Mouse (Mus musculus): ENCODE measurements around the gene Gorasp1.

Gene Gorasp1

DNA sequence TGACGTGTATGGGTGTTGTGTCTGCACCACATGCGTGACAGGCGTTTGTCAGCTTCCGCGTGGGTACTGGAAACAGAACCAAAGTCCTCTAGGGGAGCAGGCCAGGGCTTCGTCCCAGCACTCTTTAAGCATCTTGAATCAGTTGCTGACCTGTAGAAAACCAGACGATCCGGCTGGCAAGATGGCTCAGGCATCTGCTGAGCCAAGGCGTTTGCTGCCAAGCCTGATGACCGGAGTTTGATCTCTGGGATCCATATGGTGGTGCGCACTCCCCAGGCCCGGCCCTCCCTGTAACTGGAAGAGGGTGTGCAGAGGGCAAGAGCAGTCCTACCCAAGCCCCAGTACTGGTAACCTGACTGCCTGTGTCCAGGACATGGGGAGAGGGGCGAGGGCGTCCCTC, 4.5 kb upstream of the Gorasp1 start:
- in situ Hi-C loops (cut with MboI; ENCODE audit: low pct_unique_long_range_greater_than_20kb in 1 of 2, low sequenced_read_pairs in 2 of 2, unreplicated experiment in 1 of 2), result no loop called here

- in situ Hi-C loops (cut with MboI; ENCODE audit: low pct_unique_long_range_greater_than_20kb in 1 of 2, low sequenced_read_pairs in 2 of 2, unreplicated experiment in 1 of 2), result no loop called here
Observed at GRCm38 (mm10) chr9:119941407-119941806, 4.0 kb upstream of the Gorasp1 start.

GRCm38 (mm10) chr9:119939646-119940045, 2.3 kb upstream of the Gorasp1 start:
- in situ Hi-C loops (cut with MboI; ENCODE audit: low pct_unique_long_range_greater_than_20kb in 1 of 2, low sequenced_read_pairs in 2 of 2, unreplicated experiment in 1 of 2), result no loop called here

- in situ Hi-C loops (cut with MboI; ENCODE audit: low pct_unique_long_range_greater_than_20kb in 1 of 2, low sequenced_read_pairs in 2 of 2, unreplicated experiment in 1 of 2), result no loop called here
Observed at GRCm38 (mm10) chr9:119938496-119938895, 1.1 kb upstream of the Gorasp1 start.

DNA sequence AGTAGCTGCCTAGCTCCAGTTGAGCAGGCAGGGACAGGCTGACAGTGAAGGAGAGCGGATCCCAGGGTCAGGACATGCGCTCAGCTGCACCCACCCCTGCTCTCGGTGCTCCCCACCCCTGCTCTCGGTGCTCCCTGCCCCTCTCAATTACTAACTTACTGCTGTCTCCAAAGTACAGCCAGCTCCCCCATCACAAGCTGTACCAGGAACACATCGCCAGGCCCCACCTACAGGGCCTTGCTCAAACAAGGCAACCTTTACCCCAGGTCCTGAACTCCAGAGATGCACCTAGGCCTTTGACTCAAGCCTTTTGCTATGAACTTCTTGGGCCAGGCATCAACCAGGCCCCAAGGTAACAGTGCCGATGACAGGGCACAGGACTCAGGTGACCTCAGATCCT, 3.7 kb downstream of the Gorasp1 start:
- in situ Hi-C loops (cut with MboI; ENCODE audit: low pct_unique_long_range_greater_than_20kb in 1 of 2, low sequenced_read_pairs in 2 of 2, unreplicated experiment in 1 of 2), result no loop called here

DNA sequence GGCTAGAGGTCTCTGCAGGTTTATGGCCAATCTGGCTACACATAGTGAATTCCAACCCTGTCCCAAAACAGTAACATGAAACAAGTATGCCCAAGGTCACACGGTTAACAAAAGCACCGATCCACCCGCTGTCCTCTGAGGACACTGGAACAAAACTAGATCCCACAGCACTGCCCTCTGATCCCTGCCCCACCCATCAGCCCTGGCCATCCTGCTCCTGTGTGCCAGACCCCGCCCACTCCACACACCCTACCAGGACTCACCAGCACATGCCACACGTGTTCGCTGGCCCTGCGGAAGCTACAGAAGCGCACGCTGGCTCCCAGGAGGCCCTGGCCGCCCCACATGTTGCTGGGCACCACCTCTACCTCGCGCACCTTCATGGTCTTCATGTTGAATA, 5.0 kb downstream of the Gorasp1 start:
- in situ Hi-C loops (cut with MboI; ENCODE audit: low pct_unique_long_range_greater_than_20kb in 1 of 2, low sequenced_read_pairs in 2 of 2, unreplicated experiment in 1 of 2), result no loop called here

DNA sequence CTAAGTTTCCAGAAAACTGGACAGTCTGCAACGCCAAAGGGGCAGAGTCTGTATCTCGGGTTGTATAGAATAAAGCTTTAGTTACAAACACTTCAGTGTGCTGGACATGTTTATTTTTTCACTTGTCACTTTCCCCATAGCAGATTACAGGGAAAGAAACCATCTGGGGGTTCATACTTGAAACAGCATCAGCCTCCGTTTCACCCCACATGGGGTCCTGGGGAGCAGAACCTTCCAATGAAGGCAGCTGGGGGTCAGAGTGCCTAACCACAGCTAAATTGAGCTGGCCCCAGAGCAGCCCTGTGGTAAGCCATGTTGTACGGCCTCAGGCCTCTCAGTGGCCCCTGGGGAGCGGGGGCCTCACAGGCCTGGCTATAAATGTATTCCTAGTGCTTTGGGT, 10.9 kb downstream of the Gorasp1 start:
- in situ Hi-C loops (cut with MboI; ENCODE audit: low pct_unique_long_range_greater_than_20kb in 1 of 2, low sequenced_read_pairs in 2 of 2, unreplicated experiment in 1 of 2), result no loop called here

- in situ Hi-C loops (cut with MboI; ENCODE audit: low pct_unique_long_range_greater_than_20kb in 1 of 2, low sequenced_read_pairs in 2 of 2, unreplicated experiment in 1 of 2), result no loop called here
Observed at GRCm38 (mm10) chr9:119925729-119926128, 11.6 kb downstream of the Gorasp1 start.

DNA sequence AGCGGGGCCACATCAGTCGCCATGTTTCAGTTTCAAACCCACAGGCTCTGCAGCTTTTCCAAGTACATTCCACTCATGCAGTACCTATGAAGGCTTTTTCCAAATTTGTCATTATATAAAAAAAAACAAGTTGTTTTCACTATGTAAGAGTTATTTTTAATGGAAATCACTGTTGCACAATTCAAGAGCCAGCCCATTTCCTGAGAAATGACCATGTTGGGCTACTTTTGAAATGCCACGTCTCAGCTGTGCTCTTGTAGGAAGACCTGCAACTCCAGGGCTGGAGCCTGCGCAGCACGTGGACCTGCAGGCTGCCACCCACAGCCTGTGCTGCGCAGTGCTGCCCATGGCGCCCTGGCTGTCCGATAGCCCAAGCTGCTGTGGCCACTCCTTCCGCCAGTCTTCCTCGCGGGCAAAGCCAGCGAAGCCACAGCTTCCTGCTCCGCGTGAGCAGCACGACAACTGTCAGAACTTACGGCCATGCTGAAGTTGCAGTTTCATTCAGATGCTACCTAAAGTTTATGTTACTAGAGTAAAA, 12.2 kb downstream of the Gorasp1 start:
- in situ Hi-C loops (cut with MboI; ENCODE audit: low pct_unique_long_range_greater_than_20kb in 1 of 2, low sequenced_read_pairs in 2 of 2, unreplicated experiment in 1 of 2), result no loop called here

DNA sequence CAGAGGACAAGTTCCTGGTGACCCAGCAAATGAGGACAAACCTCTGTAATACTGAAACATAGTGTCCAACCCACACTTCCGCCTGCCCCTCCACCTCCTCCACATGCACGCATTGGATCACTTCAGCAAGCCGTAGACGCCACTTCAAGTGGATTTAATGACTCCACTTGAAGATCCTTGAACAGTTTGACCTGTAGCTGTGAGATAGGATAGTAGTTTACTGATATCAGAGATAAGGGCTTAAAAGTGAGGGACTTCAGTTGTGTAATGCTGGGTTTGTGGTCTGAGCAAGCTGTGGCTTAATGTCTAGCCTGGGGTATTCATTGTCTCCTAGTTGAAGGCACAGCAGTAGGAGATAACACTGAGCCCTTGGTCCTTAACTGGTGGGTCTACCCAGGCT, 13.9 kb downstream of the Gorasp1 start:
- in situ Hi-C loops (cut with MboI; ENCODE audit: low pct_unique_long_range_greater_than_20kb in 1 of 2, low sequenced_read_pairs in 2 of 2, unreplicated experiment in 1 of 2), result no loop called here

DNA sequence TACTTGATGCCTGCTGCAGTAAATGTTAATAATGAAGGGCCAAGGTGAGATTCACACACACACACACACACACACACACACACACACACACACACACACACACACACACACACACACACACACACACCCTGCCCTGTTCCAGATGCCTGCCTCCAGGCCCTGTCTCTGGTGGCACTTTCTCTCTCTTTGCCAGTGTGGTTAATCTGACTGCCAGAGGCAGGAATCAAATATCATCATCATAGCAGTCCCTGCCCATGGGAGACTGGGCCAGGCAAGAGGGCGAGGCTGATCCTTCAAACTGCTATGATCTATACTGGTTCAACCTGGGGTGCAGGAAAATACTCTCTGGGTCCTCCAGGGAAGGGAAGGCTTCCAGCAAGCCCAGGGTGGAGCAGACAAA, 17.5 kb downstream of the Gorasp1 start:
- in situ Hi-C loops (cut with MboI; ENCODE audit: low pct_unique_long_range_greater_than_20kb in 1 of 2, low sequenced_read_pairs in 2 of 2, unreplicated experiment in 1 of 2), result no loop called here

GRCm38 (mm10) chr9:119913087-119913838, 24.1 kb downstream of the Gorasp1 start:
- in situ Hi-C loops (cut with MboI; ENCODE audit: low pct_unique_long_range_greater_than_20kb in 1 of 2, low sequenced_read_pairs in 2 of 2, unreplicated experiment in 1 of 2), result no loop called here

- in situ Hi-C loops (cut with MboI; ENCODE audit: low pct_unique_long_range_greater_than_20kb in 1 of 2, low sequenced_read_pairs in 2 of 2, unreplicated experiment in 1 of 2), result no loop called here
Observed at GRCm38 (mm10) chr9:119909931-119910330, 27.4 kb downstream of the Gorasp1 start.

GRCm38 (mm10) chr9:119908708-119909107, 28.7 kb downstream of the Gorasp1 start:
- in situ Hi-C loops (cut with MboI; ENCODE audit: low pct_unique_long_range_greater_than_20kb in 1 of 2, low sequenced_read_pairs in 2 of 2, unreplicated experiment in 1 of 2), result no loop called here

GRCm38 (mm10) chr9:119902410-119903151, 34.8 kb downstream of the Gorasp1 start:
- in situ Hi-C loops (cut with MboI; ENCODE audit: low pct_unique_long_range_greater_than_20kb in 1 of 2, low sequenced_read_pairs in 2 of 2, unreplicated experiment in 1 of 2), result no loop called here

DNA sequence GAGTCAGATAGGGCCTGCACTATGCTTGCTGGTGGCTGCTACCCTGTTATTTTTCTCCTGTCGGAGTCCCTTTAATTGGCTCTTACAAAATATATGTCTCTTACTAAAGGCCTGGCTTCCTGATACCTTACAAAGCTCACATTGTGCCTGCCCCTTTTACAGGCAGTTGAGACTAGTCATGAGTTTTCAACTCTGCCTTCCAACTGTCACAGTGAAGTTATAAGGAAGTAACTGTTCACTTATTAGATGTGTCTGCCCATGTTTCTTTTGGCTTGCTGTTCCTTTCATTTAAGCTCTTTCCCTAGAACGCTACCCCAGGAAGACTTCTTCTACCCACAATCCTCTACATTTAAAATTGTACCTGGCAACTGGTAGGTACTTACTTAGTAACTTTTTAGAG, 37.9 kb downstream of the Gorasp1 start:
- in situ Hi-C loops (cut with MboI; ENCODE audit: low pct_unique_long_range_greater_than_20kb in 1 of 2, low sequenced_read_pairs in 2 of 2, unreplicated experiment in 1 of 2), result loop anchor here in 1 of 2 experiments (10.0 kb wide), 1 partner anchor 65 kb away; no protein-coding TSS in a partner anchor

DNA sequence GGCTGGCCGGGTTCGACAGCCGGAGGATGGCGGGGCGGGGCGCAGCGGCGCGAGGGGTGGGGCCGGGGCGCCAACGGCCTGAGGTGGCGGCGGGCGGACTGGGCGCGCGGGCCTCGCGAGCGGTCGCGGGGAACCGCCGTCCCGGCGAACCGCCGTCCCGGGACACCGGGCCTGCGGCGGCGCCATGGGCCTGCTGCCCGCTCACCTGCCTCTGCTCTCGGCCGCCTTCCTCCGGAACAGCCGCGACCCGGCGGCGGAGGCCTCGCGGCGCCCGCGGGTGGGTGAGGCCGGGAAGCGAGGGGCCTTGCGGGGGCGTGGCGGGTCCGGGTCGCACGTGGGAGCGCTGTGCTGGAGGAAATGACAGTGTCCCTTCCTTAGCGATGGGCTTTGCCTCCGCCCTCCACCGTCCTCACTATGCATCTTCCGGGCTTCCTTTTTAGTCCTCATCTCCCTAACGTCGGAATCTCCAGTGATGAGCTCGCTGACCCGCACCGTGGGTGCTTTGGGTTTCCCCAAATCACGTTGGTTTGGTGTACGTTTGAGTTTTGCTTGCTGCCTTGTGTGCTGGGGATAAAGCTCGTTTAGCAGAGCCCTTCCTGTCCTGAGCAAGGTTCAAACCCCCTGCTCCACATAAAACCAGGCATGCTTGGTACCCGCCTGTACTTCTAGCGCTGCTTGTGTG, 42.2 kb downstream of the Gorasp1 start:
- in situ Hi-C loops (cut with MboI; ENCODE audit: low pct_unique_long_range_greater_than_20kb in 1 of 2, low sequenced_read_pairs in 2 of 2, unreplicated experiment in 1 of 2), result loop anchor here in 1 of 2 experiments (10.0 kb wide), 1 partner anchor 60 kb away; no protein-coding TSS in a partner anchor

DNA sequence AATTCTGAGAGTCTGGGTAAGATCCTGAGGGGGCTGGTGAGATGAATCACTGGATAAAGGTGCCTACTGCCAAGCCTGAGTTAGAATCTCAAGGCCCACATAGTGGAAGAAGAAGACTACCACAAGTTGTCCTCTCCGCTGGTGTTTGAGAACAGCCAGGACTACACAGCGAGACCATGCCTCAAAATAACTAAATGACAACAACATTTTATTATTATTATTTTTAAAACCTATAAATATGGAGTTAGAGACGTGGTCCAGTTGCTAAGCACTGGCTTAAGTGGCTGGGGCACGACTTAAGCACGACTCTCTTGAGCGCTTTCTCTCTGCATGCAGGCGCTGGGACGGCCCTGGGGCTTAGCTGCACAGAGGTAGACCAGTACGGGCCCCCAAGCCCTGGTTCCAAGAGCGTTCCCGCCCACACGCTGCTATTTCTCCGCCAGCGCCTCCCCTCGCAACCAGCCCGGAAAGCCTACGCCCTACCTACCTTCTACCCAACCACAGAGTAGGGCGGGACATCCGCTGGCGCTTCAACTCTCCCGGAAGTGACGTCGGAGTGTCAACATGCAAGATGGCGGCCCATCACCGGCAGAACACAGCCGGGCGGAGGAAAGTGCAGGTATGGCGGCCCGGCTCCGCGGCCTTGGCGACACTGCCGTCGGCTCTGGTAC, 42.9 kb downstream of the Gorasp1 start, which contains the start of gene Wdr48:
Wdr48 (plus strand) TSS at position 540 of the 671 bp plus-strand sequence.
- in situ Hi-C loops (cut with MboI; ENCODE audit: low pct_unique_long_range_greater_than_20kb in 1 of 2, low sequenced_read_pairs in 2 of 2, unreplicated experiment in 1 of 2), result loop anchor here in 1 of 2 experiments (10.0 kb wide), 1 partner anchor 60 kb away; no protein-coding TSS in a partner anchor
